Mouse (Mus musculus): ENCODE results near the gene Map3k5. TPM values are rescaled to one million over a fixed set of nuclear protein-coding genes. Genes with fewer than 3 reads are reported as not detected.
"Not testable (repeated sequence)": the region's sequence is repeated elsewhere in the genome, so short reads cannot be mapped to it uniquely, and the experiment has no call there.

Gene Map3k5
- polyA plus RNA-seq, 1 experiment from 2014 or later = 0.82 TPM

- 34% methylated on average over 1 of the region's 1 CpGs for WGBS
- no peak overlapping the region for H3K27ac ChIP-seq (replicated peaks)
- no peak overlapping the region for H3K4me2 ChIP-seq (replicated peaks)
- H3K4me1 ChIP-seq = no peaks in the 10 kb centered on the region
- no peaks in the 10 kb centered on the region for H3K36me3 ChIP-seq
- no peak overlapping the region for H3K9ac ChIP-seq (replicated peaks)
- no peaks in the 10 kb centered on the region for H3K9me3 ChIP-seq
- ATAC-seq (ENCODE audit: low FRiP score, low read depth) = no peak
- no peak overlapping the region for H3K4me3 ChIP-seq
- H3K27me3 ChIP-seq = no peaks in the 10 kb centered on the region
These were observed 22.7 kb upstream of the Map3k5 start for GRCm38 (mm10) chr10:19911583-19911982.

DNA sequence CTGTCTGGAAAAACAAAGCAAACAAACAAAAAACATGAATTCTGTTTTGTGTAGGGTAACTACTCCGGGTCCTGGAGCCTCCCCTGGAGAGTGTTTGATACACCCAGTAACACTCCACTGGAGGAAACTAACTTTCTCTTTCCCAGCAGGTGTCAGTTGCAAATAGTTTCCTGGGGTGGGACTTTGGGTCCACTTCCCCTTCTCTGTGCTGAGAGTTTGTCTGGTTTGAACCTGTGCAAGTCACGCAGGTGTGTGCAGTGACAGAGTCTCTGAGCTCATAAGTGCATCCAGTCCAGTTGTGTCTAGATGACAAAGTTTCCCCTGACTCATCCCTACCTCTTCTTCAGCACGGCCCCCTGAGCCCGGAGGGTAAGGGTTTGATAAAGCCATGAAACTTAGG lies 20.5 kb upstream of the Map3k5 start:
- Histone ChIP-seq H3K9me3 (no peaks in the 10 kb centered on the region), H3K27me3 (no peaks in the 10 kb centered on the region), H3K27ac (replicated peaks) (no peak overlapping the region), H3K4me1 (no peaks in the 10 kb centered on the region), H3K9ac (replicated peaks) (no peak overlapping the region), H3K4me2 (replicated peaks) (no peak overlapping the region), H3K4me3 (no peak overlapping the region), H3K36me3 (no peaks in the 10 kb centered on the region)
- WGBS = 83% methylated on average over 4 of the region's 4 CpGs
- no peak for ATAC-seq (ENCODE audit: low FRiP score, low read depth)

DNA sequence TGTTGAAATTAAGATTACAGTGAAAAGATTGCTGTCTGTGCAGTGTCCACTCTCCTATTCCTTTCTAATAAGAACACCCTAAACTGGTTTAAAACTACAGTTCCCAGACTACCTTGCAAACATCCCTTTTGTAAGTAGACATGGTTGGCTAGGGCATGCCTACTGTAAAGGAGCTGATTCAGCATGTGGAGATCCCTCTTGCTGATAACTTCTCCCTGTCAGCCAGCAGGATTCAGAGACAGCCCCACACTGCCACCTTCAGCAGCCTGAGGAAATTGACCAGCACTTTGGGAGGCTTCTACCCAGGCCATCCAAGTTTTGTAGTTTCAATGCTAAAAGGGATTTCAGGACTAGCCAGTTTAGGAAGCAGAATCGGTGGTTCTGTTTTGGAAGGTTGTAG lies 19.0 kb upstream of the Map3k5 start:
- WGBS = 51% methylated on average over 1 of the region's 1 CpGs
- Histone ChIP-seq H3K9me3 (no peaks in the 10 kb centered on the region), H3K4me2 (replicated peaks) (no peak overlapping the region), H3K27ac (replicated peaks) (no peak overlapping the region), H3K4me1 (no peaks in the 10 kb centered on the region), H3K27me3 (no peaks in the 10 kb centered on the region), H3K4me3 (no peak overlapping the region), H3K9ac (replicated peaks) (no peak overlapping the region), H3K36me3 (no peaks in the 10 kb centered on the region)
- no peak for ATAC-seq (ENCODE audit: low FRiP score, low read depth)

DNA sequence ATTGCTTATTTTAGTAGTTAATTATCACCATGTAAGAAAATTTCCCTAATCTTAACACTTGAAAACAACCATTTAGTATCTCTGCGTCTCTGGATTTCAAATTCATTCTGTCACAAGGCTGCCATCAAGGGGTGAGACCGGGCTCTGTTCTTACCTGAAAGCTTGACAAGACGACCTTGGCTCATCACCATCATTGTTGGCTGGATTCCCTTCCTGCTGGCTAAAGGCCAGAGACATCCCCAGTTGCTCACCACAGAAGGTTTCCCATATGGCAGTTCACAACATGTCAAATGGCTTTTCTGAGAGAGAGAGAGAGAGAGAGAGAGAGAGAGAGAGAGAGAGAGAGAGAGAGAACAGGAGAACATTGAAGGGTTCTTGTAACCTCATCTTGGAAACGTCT lies 11.9 kb upstream of the Map3k5 start:
- H3K27me3 ChIP-seq = no peaks in the 10 kb centered on the region
- no peak overlapping the region for H3K4me2 ChIP-seq (replicated peaks)
- no peak for ATAC-seq (ENCODE audit: low FRiP score, low read depth)
- 65% methylated on average over 4 of the region's 4 CpGs for whole genome bisulfite sequencing
- no peak overlapping the region for H3K9ac ChIP-seq (replicated peaks)
- H3K4me3 ChIP-seq = no peak overlapping the region
- no peak overlapping the region for H3K27ac ChIP-seq (replicated peaks)
- no peaks in the 10 kb centered on the region for H3K36me3 ChIP-seq
- no peaks in the 10 kb centered on the region for H3K9me3 ChIP-seq
- H3K4me1 ChIP-seq = no peaks in the 10 kb centered on the region

- ATAC-seq (ENCODE audit: low FRiP score, low read depth) = no peak
- H3K9me3 ChIP-seq = no peaks in the 10 kb centered on the region
- no peak overlapping the region for H3K9ac ChIP-seq (replicated peaks)
- H3K4me3 ChIP-seq = no peak overlapping the region
- no peaks in the 10 kb centered on the region for H3K4me1 ChIP-seq
- H3K27me3 ChIP-seq = no peaks in the 10 kb centered on the region
- H3K4me2 ChIP-seq (replicated peaks) = no peak overlapping the region
- WGBS = 76% methylated on average over 2 of the region's 2 CpGs
- no peak overlapping the region for H3K27ac ChIP-seq (replicated peaks)
- no peaks in the 10 kb centered on the region for H3K36me3 ChIP-seq
These were observed 10.0 kb upstream of the Map3k5 start for GRCm38 (mm10) chr10:19924256-19924655.

- H3K36me3 ChIP-seq; ATAC-seq (ENCODE audit: low FRiP score, low read depth); H3K27ac ChIP-seq (replicated peaks); H3K27me3 ChIP-seq; H3K9me3 ChIP-seq; H3K9ac ChIP-seq (replicated peaks); H3K4me2 ChIP-seq (replicated peaks); H3K4me3 ChIP-seq; H3K4me1 ChIP-seq: not testable (repeated sequence)
- WGBS = 96% methylated on average over 4 of the region's 4 CpGs
These were observed 7.8 kb upstream of the Map3k5 start for GRCm38 (mm10) chr10:19926391-19926897.

DNA sequence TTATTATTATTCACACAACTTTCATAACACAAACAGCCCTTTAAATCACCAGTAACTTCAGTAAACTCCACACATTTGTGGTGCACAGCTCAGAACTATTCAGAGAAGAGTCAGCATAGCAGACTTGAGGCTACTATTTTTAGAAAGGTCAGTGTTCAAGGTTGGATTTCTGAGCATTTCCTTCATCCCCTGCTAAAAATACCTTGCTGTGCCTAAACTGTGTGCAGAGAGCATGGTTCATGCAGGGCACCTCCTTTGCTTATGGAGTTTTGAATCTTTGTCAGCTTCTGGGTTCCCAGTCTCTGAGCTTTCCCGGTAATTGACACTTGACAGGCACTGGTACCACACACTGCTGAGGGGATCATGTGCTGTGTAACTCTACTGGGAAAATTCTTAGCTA lies 6.1 kb upstream of the Map3k5 start:
- Histone ChIP-seq H3K9me3 (no peaks in the 10 kb centered on the region), H3K27ac (replicated peaks) (no peak overlapping the region), H3K36me3 (no peaks in the 10 kb centered on the region), H3K27me3 (peaks cover 21% of the 10 kb centered on the region), H3K4me1 (no peaks in the 10 kb centered on the region), H3K9ac (replicated peaks) (no peak overlapping the region), H3K4me3 (no peak overlapping the region), H3K4me2 (replicated peaks) (no peak overlapping the region)
- no peak for ATAC-seq (ENCODE audit: low FRiP score, low read depth)
- 79% methylated on average over 1 of the region's 1 CpGs for whole genome bisulfite sequencing

DNA sequence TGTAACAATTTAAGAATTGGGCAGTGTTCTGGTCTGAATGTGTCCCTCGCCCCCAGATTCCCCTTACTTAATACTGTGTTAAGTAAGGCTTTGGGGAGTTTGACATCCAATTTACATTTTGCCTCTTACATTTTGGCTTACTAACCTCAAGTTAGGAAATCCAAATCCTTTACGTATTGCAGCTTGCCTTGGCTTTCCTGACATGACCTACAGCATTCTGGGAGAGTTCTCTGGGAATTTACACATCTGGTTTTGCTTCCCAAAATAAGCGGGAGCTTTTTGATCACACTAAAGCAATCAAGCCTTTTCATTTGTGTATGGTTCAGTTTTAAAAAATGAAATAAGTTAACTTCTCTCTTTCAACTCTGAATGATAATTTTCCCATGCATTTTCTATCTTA lies 1.3 kb upstream of the Map3k5 start:
- H3K4me3 ChIP-seq = peak overlapping the region; percentile 67; the same call in 1 of the 2 replicates
- H3K27ac ChIP-seq (replicated peaks) = no peak overlapping the region
- H3K36me3 ChIP-seq = no peaks in the 10 kb centered on the region
- H3K9ac ChIP-seq (replicated peaks) = no peak overlapping the region
- no peaks in the 10 kb centered on the region for H3K9me3 ChIP-seq
- H3K4me1 ChIP-seq = peaks cover 8% of the 10 kb centered on the region; the same call in 1 of the 2 replicates
- peak overlapping the region; percentile 73 for H3K4me2 ChIP-seq (replicated peaks)
- peaks cover 59% of the 10 kb centered on the region for H3K27me3 ChIP-seq
- WGBS = 44% methylated on average over 3 of the region's 3 CpGs
- no peak for ATAC-seq (ENCODE audit: low FRiP score, low read depth)

DNA sequence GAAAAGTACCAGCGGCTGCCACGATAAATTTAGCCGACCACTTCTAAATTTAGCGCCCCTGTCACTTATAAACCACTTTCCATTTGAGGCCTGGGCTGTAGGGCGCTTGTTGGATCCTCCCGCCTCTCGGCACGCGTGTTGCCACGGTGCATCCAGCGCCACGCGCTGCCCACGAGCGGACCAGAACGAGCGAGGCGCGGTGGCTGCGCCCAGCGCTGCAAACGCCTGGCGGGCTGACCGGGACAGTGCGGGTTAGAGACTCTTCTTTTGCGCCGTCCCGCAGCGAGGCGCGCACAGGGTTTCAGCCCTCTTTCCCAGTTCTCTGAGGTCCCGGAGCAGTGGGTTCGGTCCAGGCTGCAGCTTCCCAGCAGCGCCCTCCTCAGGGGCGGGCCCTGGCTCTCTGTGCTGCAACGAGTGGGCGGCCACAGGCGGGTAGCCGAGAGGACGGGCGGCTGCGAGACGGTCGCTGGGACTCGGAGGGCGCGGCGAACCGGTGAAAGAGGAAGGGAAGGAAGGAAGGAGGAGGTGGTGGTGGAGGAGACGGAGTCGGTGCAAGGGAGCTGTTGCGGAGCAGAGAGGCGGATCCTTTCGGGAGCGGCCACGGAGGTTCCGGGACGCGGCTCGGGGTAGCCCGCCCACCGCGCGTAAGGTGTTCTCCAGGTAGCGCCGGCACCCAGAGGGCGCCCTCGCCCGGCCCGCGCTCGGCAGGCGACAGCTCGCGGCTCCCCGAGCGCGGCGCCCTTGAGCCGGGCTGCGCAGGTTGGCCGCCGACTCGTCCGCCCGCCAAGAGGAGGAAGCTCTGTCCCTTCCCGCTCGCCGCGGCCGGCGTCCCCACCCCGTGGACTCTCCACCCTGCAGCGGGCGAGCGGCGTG lies 525 bp upstream of the Map3k5 start:
- peak overlapping the region; percentile 67 for H3K4me3 ChIP-seq
- H3K4me1 ChIP-seq = peaks cover 8% of the 10 kb centered on the region
- H3K4me2 ChIP-seq (replicated peaks) = peak overlapping the region; percentile 73
- H3K36me3 ChIP-seq = no peaks in the 10 kb centered on the region
- no peaks in the 10 kb centered on the region for H3K9me3 ChIP-seq
- ATAC-seq (ENCODE audit: low FRiP score, low read depth) = peak; percentile 85
- H3K27ac ChIP-seq (replicated peaks) = 0 out of 2 replicates have a peak overlapping the region, but pooled peaks have one; percentile 30
- H3K27me3 ChIP-seq = peaks cover 59% of the 10 kb centered on the region
- peak overlapping the region; percentile 66 for H3K9ac ChIP-seq (replicated peaks)
- WGBS = under 1% methylated on average over 73 of the region's 97 CpGs

DNA sequence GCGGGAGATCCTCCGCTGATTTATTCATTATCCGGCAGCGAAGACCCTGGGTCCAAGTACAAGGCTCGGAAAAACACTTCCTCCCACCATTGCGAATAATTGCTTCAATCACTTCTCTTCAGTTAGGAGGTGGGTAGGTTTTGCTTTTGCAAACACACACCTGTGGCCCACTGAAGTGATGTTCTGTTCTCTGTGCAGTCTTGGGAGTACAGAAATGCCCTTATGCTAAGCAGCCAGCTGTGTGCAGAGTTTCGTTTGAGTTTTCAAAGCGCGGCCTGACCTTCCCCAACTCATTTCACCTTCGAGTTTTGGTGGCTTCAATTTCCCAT lies 987 bp downstream of the Map3k5 start:
- Histone ChIP-seq H3K27ac (replicated peaks) (no peak overlapping the region), H3K36me3 (no peaks in the 10 kb centered on the region), H3K9me3 (no peaks in the 10 kb centered on the region), H3K4me1 (peaks cover 8% of the 10 kb centered on the region), H3K4me3 (peak overlapping the region; percentile 67), H3K9ac (replicated peaks) (no peak overlapping the region), H3K27me3 (peaks cover 60% of the 10 kb centered on the region), H3K4me2 (replicated peaks) (peak overlapping the region; percentile 73)
- WGBS = 3% methylated on average over 10 of the region's 10 CpGs
- no peak for ATAC-seq (ENCODE audit: low FRiP score, low read depth)

DNA sequence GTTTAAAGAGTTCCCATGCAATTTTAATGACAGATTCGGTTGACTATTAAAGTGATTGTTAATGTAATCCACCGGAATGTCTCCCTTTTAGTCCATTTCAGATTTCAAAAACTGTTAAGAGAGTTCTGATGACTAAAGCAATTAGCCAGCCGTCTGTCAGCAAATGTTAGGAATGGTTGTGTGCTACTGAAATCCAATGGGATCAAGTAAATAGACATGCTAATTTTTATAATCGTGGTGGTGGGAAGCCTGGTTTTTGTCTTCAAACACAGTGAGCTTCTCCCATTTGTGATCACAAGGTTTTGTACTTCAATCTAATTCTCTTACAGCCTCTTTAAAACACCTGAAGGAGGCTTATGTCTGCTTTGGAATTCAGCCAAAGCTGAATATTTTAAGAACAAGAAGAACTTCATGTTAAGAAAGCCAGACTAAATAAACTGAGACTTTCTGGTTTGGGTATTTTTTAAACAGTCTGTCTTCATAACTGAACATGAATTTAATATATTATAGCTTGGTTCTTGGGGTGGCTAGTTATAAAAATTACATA lies 1.6 kb downstream of the Map3k5 start:
- H3K27ac ChIP-seq (replicated peaks) = no peak overlapping the region
- H3K9me3 ChIP-seq = no peaks in the 10 kb centered on the region
- no peak for ATAC-seq (ENCODE audit: low FRiP score, low read depth)
- no peak overlapping the region for H3K4me3 ChIP-seq
- H3K9ac ChIP-seq (replicated peaks) = no peak overlapping the region
- 53% methylated on average over 4 of the region's 4 CpGs for WGBS
- peaks cover 8% of the 10 kb centered on the region for H3K4me1 ChIP-seq
- peaks cover 55% of the 10 kb centered on the region for H3K27me3 ChIP-seq
- H3K36me3 ChIP-seq = no peaks in the 10 kb centered on the region
- H3K4me2 ChIP-seq (replicated peaks) = no peak overlapping the region

- no peaks in the 10 kb centered on the region for H3K36me3 ChIP-seq
These were observed 2.9 kb downstream of the Map3k5 start for GRCm38 (mm10) chr10:19936961-19937708.

More at GRCm38 (mm10) chr10:19936961-19937708, 2.9 kb downstream of the Map3k5 start:
- no peak overlapping the region for H3K4me2 ChIP-seq (replicated peaks)
- no peak for ATAC-seq (ENCODE audit: low FRiP score, low read depth)
- no peak overlapping the region for H3K27ac ChIP-seq (replicated peaks)
- H3K27me3 ChIP-seq = peaks cover 51% of the 10 kb centered on the region
- WGBS = 65% methylated on average over 9 of the region's 9 CpGs
- peaks cover 8% of the 10 kb centered on the region for H3K4me1 ChIP-seq
- H3K9me3 ChIP-seq = no peaks in the 10 kb centered on the region
- H3K9ac ChIP-seq (replicated peaks) = no peak overlapping the region
- H3K4me3 ChIP-seq = no peak overlapping the region
